Mouse (Mus musculus) spleen, postnatal 0 days (tissue): Measurements from ENCODE around the gene Aurkaip1. TPM values are rescaled to one million over a fixed set of nuclear protein-coding genes. Genes with fewer than 3 reads are reported as not detected.

Experiments
- polyA plus RNA-seq: library from polyadenylated mRNA; unstranded; fragments of >200 nt; fragmentation: Nextera tagmentation; extraction: Ambion mirVana; gene quantifications from 2 replicates; pipeline ENCODE4 v1.2.1, GENCODE M21; 2015

The Aurkaip1 gene
- 120 and 131 TPM in 2 replicates for polyA plus RNA-seq

GRCm38 (mm10) chr4:155831205-155831766 lies at the start of gene Aurkaip1:
Gene Aurkaip1, plus strand, starts transcription at chr4:155831272.

DNA sequence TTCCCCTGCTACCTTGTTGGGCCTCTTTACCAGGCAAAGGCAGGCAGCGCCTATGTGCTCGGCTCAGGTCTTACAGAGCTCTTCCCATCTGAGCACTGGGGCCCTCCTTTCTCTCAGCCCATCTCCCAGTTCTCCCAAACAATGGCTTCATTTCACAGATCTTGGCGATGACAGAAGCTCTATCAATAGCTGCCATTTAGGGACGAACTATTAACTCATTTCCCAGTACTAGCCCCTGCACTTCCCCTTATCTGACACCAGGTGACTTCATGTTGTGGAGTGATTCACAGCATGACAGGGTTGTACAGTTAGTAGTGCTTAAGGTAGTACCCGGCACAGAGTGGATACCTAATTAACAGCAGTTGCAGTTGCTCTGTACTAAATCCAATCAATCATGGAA lies 45.3 kb upstream of the Aurkaip1 start, which contains the start of gene Tmem88b:
Gene Tmem88b (minus strand): TSS at position 56 of the 400 bp plus-strand sequence.

DNA sequence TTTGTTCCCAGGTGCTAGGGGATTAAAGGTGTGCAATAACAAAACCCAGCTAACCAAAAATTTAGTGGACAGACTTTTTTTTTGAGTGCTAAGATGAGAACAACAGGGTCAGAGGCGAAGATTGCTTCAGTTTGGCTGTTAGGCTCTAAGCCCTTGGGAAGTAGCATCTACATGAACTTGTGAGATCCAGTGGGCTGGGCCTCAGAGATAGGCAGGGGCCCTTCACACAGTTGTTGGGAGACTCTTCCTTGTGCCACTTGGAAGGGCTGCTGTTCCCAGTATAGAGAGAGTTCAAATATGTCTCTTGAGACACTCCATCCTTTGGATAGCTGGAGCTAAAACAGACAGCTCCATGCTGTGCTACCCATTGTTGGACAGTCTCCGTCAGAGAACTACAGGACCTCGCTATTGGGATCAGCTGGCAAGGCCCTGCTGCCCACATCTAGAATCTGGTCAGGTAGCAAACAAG lies 41.0 kb upstream of the Aurkaip1 start, which contains the start of gene Ankrd65:
Gene Ankrd65 (plus strand): TSS at position 419 of the 469 bp plus-strand sequence.

GRCm38 (mm10) chr4:155802741-155803339 lies 28.2 kb upstream of the Aurkaip1 start, which contains the start of gene Mrpl20:
Gene Mrpl20, plus strand, starts transcription at chr4:155802878.

GRCm38 (mm10) chr4:155811929-155812664 lies 19.0 kb upstream of the Aurkaip1 start, which contains the start of gene Ccnl2:
Gene Ccnl2, plus strand, starts transcription at chr4:155812489.

DNA sequence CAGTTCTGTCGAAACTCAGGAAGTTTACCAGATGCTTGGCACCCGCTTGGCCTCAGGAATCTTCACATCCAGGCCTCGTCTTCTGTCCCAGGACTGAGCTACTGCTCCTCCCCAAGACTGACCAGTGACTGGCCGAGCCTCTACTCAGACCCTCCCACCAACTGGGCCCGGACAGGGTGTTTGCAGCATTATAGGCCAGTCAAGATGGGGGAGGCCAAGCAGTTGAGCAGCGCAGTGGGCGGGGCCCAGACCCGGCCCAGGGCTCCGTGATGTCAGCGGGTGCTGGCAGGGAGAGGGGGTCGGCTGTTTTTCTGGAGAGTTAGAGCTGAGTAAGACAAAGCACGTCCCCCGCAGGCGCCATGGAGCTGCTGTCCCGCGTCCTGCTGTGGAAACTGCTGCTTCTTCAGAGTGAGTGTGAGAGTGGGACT lies 8.4 kb downstream of the Aurkaip1 start, which contains the start of gene Mxra8:
Gene Mxra8 (plus strand): TSS at position 198 of the 428 bp plus-strand sequence.

GRCm38 (mm10) chr4:155846871-155847578 lies 16.0 kb downstream of the Aurkaip1 start, which contains the start of gene Dvl1:
Gene Dvl1, plus strand, starts transcription at chr4:155847402.

GRCm38 (mm10) chr4:155863001-155863400 lies 31.9 kb downstream of the Aurkaip1 start, which contains the start of gene Tas1r3:
Gene Tas1r3, minus strand, starts transcription at chr4:155863362.

GRCm38 (mm10) chr4:155869317-155870033 lies 38.4 kb downstream of the Aurkaip1 start, which contains the start of the genes Cptp and Ints11:
Gene Cptp, minus strand, starts transcription at chr4:155869440.
Gene Ints11, plus strand, starts transcription at chr4:155869546.

Other genes with a start within 250 kb of the Aurkaip1 start
- gene Slc35e2, start 229.9 kb upstream of the Aurkaip1 start, polyA plus RNA-seq, result 7.6 and 7.7 TPM in 2 replicates
- 54.0 and 56.7 TPM in 2 replicates for gene Cdk11b, start 206.4 kb upstream of the Aurkaip1 start, polyA plus RNA-seq
- not detected in 2 replicates for gene Gm10563, start 185.9 kb upstream of the Aurkaip1 start, polyA plus RNA-seq
- 56.8 and 75.1 TPM in 2 replicates for gene Mmp23, start 177.9 kb upstream of the Aurkaip1 start, polyA plus RNA-seq
- gene Mib2, start 162.1 kb upstream of the Aurkaip1 start, polyA plus RNA-seq, result 7.3 and 10.4 TPM in 2 replicates
- 2.0 and 3.1 TPM in 2 replicates for gene Fndc10, start 136.9 kb upstream of the Aurkaip1 start, polyA plus RNA-seq
- gene Ssu72, start 126.5 kb upstream of the Aurkaip1 start, polyA plus RNA-seq, result 82.9 and 89.4 TPM in 2 replicates
- 0.31 and 0.65 TPM in 2 replicates for gene Tmem240, start 96.5 kb upstream of the Aurkaip1 start, polyA plus RNA-seq
- 45.9 and 48.6 TPM in 2 replicates for gene Atad3a, start 70.2 kb upstream of the Aurkaip1 start, polyA plus RNA-seq
- 7.7 and 9.2 TPM in 2 replicates for gene Vwa1, start 56.6 kb upstream of the Aurkaip1 start, polyA plus RNA-seq
- 0.05 TPM in 2 replicates for gene Tmem88b, start 45.4 kb upstream of the Aurkaip1 start, polyA plus RNA-seq
- 0.41 and 0.63 TPM in 2 replicates for gene Ankrd65, start 40.8 kb upstream of the Aurkaip1 start, polyA plus RNA-seq
- gene Mrpl20, start 28.4 kb upstream of the Aurkaip1 start, polyA plus RNA-seq, result 202 and 239 TPM in 2 replicates
- 89.4 and 98.1 TPM in 2 replicates for gene Ccnl2, start 18.8 kb upstream of the Aurkaip1 start, polyA plus RNA-seq
- gene Mxra8, start 8.4 kb downstream of the Aurkaip1 start, polyA plus RNA-seq, result 46.8 and 65.4 TPM in 2 replicates
- 4.9 and 5.7 TPM in 2 replicates for gene Dvl1, start 16.1 kb downstream of the Aurkaip1 start, polyA plus RNA-seq
- gene Tas1r3, start 32.1 kb downstream of the Aurkaip1 start, polyA plus RNA-seq, result 0.14 and 0.18 TPM in 2 replicates
- gene Cptp, start 38.2 kb downstream of the Aurkaip1 start, polyA plus RNA-seq, result 7.5 and 8.4 TPM in 2 replicates
- 31.6 and 32.7 TPM in 2 replicates for gene Ints11, start 38.3 kb downstream of the Aurkaip1 start, polyA plus RNA-seq
- 26.0 and 27.2 TPM in 2 replicates for gene Pusl1, start 60.5 kb downstream of the Aurkaip1 start, polyA plus RNA-seq
- 8.0 and 10.8 TPM in 2 replicates for gene Acap3, start 60.5 kb downstream of the Aurkaip1 start, polyA plus RNA-seq
- 73.1 and 76.2 TPM in 2 replicates for gene Ube2j2, start 112.6 kb downstream of the Aurkaip1 start, polyA plus RNA-seq
- 205 and 213 TPM in 2 replicates for gene C1qtnf12, start 131.0 kb downstream of the Aurkaip1 start, polyA plus RNA-seq
- gene B3galt6, start 161.4 kb downstream of the Aurkaip1 start, polyA plus RNA-seq, result 6.3 and 6.5 TPM in 2 replicates
- 104 and 111 TPM in 2 replicates for gene Sdf4, start 161.6 kb downstream of the Aurkaip1 start, polyA plus RNA-seq
- 1.2 and 1.3 TPM in 2 replicates for gene Tnfrsf4, start 182.6 kb downstream of the Aurkaip1 start, polyA plus RNA-seq
- gene Tnfrsf18, start 194.9 kb downstream of the Aurkaip1 start, polyA plus RNA-seq, result 1.2 and 2.7 TPM in 2 replicates
- 0.16 and 0.45 TPM in 2 replicates for gene Ttll10, start 228.1 kb downstream of the Aurkaip1 start, polyA plus RNA-seq